Mouse (Mus musculus) gonadal fat pad, adult 2 months (tissue): ENCODE results near the gene Ap4b1. TPM values are rescaled to one million over a fixed set of nuclear protein-coding genes. Genes with fewer than 3 reads are reported as not detected.
A peak's percentile ranks its signal among the peaks of the same experiment; 100 is the strongest.
"Not testable (repeated sequence)": the region's sequence is repeated elsewhere in the genome, so short reads cannot be mapped to it uniquely, and the experiment has no call there.

Experiments
- DNase-seq: peaks from one replicate; pipeline ENCODE4 v3.0.0-alpha.2; 2012; ENCODE audit warnings: low read depth
- polyA plus RNA-seq: library from polyadenylated mRNA; depleted of rRNA; stranded (reverse); fragments of >200 nt; gene quantifications from 2 replicates; pipeline ENCODE4 v1.2.3, GENCODE M21; 2012; rRNA removed

Ap4b1 gene
- polyA plus RNA-seq = 16.7 and 21.6 TPM in 2 replicates

- no peak for DNase-seq
Measured at GRCm38 (mm10) chr3:103808891-103809798, at the start of gene Ap4b1, which contains the start of the genes Dclre1b and Gm43064. Gene Ap4b1 (plus strand): TSS chr3:103809520. Gene Dclre1b (minus strand): TSS chr3:103809444. Gene Gm43064 (plus strand): TSS chr3:103809573.

GRCm38 (mm10) chr3:103766789-103767188 lies 42.5 kb upstream of the Ap4b1 start:
- DNase-seq = no peak

DNA sequence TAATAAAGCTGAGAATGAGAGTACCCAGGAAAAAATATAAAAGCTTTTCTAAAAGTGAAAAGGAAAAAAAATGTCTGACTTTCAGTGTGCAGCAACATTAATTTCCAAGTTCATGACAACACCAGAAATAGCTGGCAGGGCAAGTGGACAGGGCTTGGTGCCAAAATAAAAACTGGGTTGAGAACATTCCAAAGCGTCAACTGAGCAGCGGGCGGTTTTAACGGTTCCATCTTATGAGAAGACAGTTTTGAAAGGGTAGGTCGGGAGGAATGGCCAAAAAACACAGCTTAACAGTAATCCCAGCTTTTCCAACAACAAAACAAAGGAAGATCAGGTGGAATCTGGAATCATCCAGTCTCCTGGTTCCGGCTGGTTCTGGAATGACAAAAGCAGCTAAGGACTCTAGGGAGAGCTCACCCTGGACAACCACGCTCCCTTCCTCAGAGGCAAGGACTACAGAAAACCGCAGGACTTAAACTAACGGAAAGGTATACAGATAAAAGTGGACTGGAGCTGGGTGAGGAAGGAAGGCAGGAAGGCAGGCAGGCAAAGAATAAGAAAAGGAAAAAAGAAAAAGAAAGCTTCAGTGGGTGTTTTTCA lies 37.7 kb upstream of the Ap4b1 start:
- no peak for DNase-seq

- no peak for DNase-seq
Measured at GRCm38 (mm10) chr3:103772846-103773245, 36.5 kb upstream of the Ap4b1 start.

- no peak for DNase-seq
Measured at GRCm38 (mm10) chr3:103773508-103773907, 35.8 kb upstream of the Ap4b1 start.

- DNase-seq = no peak
Measured at GRCm38 (mm10) chr3:103774009-103774408, 35.3 kb upstream of the Ap4b1 start.

DNA sequence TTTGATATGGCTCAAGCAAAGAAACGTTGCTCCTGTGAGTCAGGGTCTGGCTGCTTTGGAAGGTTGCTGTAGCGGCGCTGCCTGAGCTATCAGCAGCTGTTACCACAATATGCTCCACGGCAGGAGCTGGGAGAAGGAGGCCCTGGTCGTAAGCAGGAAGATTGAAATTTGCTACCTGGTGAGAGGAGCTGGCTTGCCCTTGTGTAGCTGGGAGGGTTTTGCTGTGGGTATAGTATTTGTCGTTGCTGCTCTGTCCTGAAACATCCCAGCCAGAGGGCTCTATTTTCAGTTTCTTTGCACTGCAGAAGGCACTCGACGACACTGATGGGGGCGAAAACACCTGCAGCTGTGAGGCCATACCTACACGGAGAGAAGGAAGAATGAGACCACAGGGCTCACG lies 31.4 kb upstream of the Ap4b1 start:
- DNase-seq = no peak

GRCm38 (mm10) chr3:103778660-103779059 lies 30.7 kb upstream of the Ap4b1 start:
- no peak for DNase-seq

- no peak for DNase-seq
Measured at GRCm38 (mm10) chr3:103779183-103779582, 30.1 kb upstream of the Ap4b1 start.

DNA sequence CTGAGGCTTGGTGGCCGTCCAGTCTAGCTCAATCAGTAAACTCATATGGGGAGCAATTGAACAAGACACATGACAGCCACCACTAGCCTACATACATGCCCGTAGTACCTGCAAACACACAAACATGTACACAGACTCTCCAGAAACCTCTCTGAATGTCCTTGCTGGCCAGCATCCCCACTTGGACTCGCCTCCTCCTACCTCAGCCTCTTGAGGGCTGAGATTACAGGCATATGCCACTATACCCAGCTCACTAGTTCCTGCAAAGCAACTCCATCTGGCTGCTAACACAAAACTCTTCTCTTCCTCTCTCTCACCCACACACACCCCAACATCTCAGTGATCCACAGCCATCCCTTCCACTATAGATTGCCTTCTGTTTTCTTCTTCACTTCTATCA lies 29.0 kb upstream of the Ap4b1 start:
- DNase-seq = no peak

DNA sequence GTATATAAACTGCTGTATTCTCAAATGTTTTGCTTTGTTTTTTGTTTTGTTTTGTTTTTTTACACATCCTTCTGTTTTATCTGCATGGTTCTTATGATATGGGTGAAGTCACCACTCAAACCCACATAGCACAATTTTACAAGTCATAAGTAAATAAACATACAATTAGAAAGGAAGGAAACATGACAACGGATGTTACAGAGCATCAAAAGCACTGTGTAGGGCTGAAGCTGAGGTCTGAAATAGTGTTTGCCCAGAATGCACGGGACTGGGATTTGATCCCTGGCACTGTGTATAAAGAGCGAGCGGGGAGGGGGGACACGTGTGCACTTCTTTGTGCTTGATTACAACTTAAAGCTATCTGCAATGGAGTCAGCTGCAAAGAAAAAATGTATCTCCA lies 28.5 kb upstream of the Ap4b1 start:
- DNase-seq = no peak

GRCm38 (mm10) chr3:103782844-103783609 lies 26.3 kb upstream of the Ap4b1 start:
- DNase-seq = no peak

DNA sequence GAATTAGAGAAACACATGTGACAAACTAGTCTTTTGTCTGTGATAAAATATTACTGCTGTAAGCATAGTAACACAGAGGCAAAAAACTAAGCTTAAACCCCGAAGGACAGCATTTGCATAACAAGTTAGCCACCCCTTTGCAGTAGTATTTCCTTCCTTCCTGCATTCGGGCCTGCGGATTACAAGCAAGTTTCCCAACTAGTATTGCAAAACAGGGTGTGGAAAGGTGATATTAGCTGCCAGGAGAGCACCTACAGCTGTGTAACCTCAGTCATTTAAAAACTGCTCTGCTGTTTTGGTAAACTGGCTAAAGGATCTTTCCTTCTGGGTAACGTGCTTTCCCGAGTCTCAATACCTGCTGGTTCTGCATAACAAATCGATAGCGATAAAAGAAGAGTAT lies 22.1 kb upstream of the Ap4b1 start:
- DNase-seq = peak; percentile 92

DNA sequence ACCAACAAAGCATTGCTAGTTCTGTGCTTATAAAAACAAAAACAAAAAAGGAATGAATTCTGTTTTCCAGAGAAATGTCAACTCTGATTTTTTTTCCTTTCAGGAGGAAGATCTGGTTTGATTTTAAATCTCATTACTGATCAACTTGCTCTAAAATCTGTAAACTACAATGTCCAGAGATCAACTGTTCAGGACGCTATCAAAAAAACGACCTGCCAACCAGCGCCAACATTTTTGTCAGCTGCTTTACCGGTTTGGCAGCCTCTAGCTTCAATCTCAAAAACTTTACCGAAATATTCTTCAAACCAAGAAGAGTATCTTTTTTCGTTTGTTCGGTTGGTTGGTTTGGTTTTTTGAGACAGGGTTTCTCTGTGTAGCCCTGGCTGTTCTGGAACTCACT lies 20.2 kb upstream of the Ap4b1 start:
- DNase-seq = no peak

DNA sequence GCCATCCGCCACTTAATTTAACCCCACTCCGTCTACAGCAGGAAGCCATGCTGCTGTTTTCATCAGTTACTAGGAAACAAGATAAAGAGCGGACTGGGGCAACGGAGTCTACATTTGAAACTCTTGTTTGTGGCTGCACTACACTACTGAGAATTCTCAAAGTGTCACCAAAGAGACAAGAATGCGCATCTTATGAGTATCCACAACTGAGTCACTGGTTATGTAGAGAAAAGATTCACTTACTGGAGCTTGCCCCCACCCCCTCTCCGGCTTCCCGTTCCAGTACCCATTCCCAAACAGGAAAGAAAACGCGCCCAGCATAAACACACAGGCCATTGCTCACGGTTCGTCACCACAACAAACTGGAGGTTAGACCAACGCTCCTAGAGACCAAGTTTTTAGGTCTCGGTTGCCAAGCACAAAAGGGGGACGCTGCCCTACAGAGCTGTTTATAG lies 19.4 kb upstream of the Ap4b1 start:
- no peak for DNase-seq

GRCm38 (mm10) chr3:103790346-103791145 lies 18.8 kb upstream of the Ap4b1 start:
- DNase-seq = no peak

DNA sequence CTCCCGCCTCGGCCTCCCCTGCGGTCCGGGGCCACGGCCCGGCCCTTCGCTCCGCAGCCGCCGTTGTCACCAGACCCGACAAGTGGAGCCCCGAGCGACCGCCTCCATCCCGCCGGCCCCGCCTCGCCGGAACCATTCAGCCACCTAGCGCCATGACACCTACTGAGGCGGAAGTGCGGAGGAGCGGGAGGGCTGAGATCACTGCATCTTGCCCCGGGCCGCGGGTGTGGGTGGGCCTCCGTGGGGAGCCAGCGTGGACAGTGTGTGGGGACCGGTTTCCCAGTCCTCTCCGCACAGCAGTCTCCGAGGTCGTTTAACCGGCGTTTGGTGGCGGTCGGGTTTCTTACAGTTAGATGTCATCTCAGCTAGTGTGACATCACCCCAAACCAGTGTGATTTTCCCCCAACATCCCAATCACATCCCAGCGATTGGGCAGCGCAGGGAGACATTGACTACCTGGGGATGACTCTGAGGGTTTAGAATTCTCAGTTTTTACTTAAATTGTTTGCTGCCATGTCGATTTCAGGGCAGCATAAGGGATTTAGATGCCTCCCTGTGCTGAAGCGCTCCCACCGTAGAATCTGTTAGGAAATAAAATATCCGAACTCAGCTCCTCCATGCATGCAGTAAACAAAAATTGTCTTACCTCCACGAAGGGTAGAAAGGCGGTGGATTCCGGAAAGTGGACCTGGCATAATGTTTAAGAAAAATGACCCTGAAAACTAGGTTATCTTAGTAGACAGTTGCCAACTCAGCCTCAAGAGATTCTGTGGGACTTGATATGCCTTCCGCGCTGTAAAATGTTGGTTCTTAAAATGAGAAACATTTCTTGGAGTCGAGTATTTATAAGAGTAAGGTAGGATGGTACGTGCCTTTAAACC lies 17.9 kb upstream of the Ap4b1 start, which contains the start of gene Hipk1:
Gene Hipk1 (minus strand): TSS at position 334 of the 881 bp plus-strand sequence.
- no peak for DNase-seq

- not testable (repeated sequence) for DNase-seq
Measured at GRCm38 (mm10) chr3:103792111-103792406, 17.3 kb upstream of the Ap4b1 start.

GRCm38 (mm10) chr3:103792566-103792965 lies 16.8 kb upstream of the Ap4b1 start:
- no peak for DNase-seq

GRCm38 (mm10) chr3:103796389-103796788 lies 12.9 kb upstream of the Ap4b1 start:
- DNase-seq = no peak
